Mouse (Mus musculus) T-helper 1 cell (primary cell): ENCODE data around the gene Spats1.
"Not testable (repeated sequence)": the region's sequence is repeated elsewhere in the genome, so short reads cannot be mapped to it uniquely, and the experiment has no call there.

Experiments used
- in situ Hi-C: fragments of 300-600 bp; cut with MboI, MseI; formaldehyde crosslinking; loops from one replicate; pipeline ENCODE4 v1.15.1; 2025; ENCODE audit warnings: high pct_unique_total_duplicates

Gene Spats1

DNA sequence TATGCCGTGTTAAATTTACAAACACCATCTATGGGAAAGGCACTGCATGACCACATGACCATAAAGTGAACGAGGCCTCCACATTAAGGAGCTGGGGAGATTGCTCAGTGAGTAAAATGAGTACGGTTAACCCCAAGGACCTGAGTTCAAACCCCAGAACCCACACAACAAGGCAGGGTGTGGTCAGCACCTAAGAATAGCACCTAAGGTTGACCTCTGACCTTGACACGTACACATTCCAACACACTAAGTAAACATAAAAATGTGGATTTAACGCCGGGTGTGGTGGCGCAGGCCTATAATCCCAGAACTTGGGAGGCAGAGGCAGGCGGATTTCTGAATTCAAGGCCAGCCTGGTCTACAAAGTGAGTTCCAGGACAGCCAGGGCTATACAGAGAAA is 25.6 kb downstream of the Spats1 start:
- in situ Hi-C loops, result no loop called here

DNA sequence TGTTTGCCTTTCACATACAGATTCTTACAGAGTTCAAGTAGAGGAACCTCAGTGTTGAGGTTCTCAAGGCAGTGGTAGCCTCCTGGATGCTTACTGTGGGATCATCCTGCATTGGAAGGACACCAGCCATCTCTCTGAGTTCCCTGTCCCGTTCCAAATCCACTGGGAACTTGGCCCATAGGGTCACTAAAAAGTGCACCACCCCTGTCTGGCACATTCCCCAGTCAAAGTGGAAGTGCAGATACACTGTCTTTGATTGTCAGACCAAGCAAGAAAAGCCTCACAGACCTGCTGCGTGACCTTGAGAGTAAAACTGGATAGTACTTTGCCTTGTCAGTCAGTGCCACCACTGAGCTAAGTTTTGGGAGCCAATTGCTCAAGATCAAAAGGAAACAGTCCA is 28.2 kb downstream of the Spats1 start:
- in situ Hi-C loops, result no loop called here

- in situ Hi-C loops, result no loop called here
Observed at GRCm38 (mm10) chr17:45445923-45446322, 29.3 kb downstream of the Spats1 start.

GRCm38 (mm10) chr17:45434262-45434590 is 41.0 kb downstream of the Spats1 start:
- in situ Hi-C loops, result no loop called here

DNA sequence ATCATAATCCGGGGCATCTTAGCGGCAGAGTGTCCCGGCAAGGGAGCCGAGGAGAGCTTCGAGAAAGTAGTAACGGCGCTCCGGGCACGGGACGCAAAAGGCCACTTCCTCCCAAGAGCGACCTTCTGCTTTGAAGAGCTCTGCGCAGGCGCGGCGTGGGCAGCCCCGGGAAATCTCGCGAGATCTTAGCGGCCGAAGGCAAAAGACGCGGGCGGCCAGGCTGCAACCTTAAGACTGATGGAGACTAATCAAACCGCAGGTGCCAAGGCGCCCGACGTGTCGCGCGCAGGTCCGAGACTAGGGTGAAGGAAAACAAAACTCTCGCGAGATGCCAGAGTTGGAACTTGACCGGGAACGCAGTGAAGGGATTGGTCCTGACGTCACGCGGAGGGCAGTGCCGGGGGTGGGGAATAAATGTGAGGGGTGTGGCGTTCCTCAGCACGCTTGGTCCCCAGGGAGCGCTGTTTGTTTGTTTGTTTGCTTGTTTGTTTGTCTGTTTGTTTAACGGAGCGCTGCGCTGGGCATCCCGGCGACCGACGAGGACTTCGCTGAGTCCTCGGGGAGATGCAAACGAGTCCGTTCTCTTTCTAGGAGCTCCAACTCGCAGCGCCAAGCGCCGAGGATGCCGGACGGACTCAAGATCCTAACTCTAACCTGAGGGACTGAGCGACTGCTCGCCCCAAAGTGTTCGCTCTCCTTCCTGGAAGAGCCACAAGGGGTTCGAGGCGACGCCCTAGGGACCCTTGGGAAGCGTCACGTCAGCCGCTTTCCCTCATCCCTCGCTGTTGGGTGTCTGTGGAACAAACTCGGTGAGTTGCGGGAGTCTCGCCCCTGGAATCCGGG is 41.6 kb downstream of the Spats1 start, which contains the start of gene Cdc5l:
Gene Cdc5l (minus strand): TSS at position 319 of the 843 bp plus-strand sequence.
- in situ Hi-C loops, result no loop called here

- in situ Hi-C loops, result no loop called here
Observed at GRCm38 (mm10) chr17:45432706-45433398, 42.4 kb downstream of the Spats1 start.

DNA sequence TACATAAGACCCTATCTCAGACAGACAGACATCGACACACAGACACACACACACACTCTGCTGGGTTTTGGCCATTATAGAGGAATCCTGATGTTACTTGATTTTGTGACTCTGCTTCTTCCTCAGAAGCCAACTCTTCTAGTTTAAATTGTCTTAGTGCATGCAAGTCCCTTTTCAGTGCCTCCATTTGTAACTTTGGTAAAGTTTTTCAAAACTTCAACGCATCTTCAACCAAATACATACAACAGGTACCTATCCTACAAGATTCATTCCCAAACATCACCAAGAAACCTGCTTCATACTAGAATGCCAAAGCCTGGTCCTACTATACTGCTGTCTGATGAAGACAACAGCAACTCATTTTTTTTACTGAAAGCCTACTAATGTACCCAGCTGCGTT is 43.2 kb downstream of the Spats1 start:
- in situ Hi-C loops, result no loop called here

- in situ Hi-C loops, result no loop called here
Observed at GRCm38 (mm10) chr17:45417387-45417786, 57.8 kb downstream of the Spats1 start.

GRCm38 (mm10) chr17:45411617-45412016 is 63.6 kb downstream of the Spats1 start:
- in situ Hi-C loops, result not testable (repeated sequence)

GRCm38 (mm10) chr17:45408719-45409118 is 66.5 kb downstream of the Spats1 start:
- in situ Hi-C loops, result no loop called here

DNA sequence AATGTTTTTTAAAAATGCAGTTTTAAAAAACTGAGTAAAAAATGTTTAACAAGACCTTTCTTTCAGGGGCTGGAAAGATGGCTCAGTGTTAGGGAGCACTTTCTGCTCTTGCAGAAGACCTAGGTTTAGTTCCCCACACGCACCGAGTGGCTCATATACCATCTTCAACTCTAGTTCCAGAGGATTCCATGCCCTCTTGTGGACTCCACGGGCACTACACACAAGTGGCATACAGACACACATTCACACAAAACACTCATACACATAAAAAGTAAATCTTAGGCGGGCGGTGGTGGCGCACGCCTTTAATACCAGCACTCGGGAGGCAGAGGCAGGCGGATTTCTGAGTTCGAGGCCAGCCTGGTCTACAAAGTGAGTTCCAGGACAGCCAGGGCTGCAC is 68.9 kb downstream of the Spats1 start:
- in situ Hi-C loops, result no loop called here

- in situ Hi-C loops, result no loop called here
Observed at GRCm38 (mm10) chr17:45403207-45403606, 72.0 kb downstream of the Spats1 start.

DNA sequence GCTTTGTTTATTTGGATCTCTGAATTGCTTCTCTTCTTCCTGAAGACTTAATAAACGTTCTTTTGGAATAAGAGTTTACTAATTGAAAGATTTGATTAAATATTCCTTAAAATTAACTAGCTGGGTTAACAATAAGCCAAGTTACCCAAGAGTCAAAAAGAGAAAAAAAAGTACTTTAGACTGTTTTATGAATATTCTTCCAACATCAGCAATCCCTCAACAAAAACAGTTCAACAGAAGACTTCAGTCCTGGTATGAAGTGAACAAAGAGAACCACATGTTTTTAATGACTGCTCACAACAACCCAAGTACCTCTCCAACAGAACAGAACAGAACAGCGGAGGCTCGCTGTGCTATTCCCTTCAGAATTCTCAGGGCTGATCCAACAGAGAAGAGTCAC is 72.6 kb downstream of the Spats1 start:
- in situ Hi-C loops, result no loop called here

GRCm38 (mm10) chr17:45402126-45402525 is 73.1 kb downstream of the Spats1 start:
- in situ Hi-C loops, result no loop called here

- in situ Hi-C loops, result no loop called here
Observed at GRCm38 (mm10) chr17:45401126-45401905, 73.9 kb downstream of the Spats1 start.

DNA sequence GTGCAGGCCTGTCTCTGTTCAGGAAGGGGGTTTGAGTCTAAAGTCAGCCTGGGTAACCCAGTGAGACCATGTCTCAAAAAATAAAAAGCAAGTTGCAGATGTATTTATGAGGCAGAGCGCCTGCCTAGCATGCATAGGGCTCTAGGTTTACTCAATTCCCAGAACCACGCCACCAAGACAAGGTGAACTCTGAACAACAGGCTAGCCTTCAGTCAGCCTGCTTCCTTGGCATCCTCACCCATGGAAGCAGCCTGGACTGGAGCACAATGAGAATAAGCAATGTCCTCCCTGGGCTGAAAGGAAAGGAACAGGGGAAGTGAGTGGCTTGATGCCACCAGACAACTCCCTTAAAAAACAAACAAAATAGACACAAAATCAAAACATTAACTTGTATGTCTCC is 77.2 kb downstream of the Spats1 start:
- in situ Hi-C loops, result no loop called here

- in situ Hi-C loops, result no loop called here
Observed at GRCm38 (mm10) chr17:45397541-45397940, 77.7 kb downstream of the Spats1 start.

DNA sequence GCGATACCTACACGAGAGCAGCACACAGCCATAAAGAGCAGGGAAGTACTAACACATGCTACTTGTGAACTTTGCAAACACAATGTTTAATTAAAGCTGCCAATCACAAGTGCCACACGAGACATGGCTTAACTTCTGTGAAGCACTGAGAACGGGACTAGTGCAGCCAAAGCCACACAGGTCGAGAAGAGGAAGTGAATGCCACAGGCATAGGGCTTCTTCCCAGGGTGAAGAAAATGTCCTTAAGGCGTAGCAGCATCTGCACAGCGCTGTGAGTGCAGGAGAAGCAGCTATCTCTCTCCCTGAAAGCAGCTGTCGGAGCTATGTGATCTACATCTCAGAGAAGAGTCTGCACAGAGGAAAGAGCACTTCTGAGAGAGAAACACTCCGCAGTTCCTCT is 80.6 kb downstream of the Spats1 start:
- in situ Hi-C loops, result no loop called here

- in situ Hi-C loops, result no loop called here
Observed at GRCm38 (mm10) chr17:45393765-45394164, 81.5 kb downstream of the Spats1 start.
